Mouse (Mus musculus): ENCODE measurements around the gene Tubgcp6.

The Tubgcp6 gene

DNA sequence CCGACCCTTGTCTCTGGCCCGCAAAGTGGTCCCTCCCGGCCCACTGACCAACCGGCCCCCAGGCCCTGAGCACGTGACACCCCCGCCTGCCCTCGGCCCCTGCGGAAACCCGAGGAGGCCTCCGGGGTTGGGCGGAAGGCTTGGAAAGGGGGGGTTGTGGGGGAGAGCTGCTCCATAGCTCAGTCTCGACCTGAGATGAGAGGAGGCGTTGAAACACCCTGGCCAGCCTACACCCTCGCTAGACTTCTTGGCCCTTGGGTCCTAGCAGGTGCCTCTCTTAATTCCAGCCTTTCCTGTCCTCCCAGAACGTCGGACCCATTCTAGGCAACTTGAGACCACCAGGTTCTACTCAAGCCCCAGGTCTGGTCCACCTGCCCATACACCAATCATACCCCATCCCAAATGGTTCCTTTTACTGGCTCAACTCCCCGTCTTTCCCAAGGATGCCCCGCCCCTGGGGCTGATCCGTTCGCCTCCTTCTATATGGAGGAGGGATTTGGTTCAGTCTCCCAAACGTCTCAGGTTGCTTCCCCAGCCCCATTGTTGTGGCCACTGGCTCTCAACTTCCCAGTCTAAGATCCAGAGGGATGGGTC is 17.8 kb upstream of the Tubgcp6 start, which contains the start of gene Mapk12:
Gene Mapk12 (minus strand): TSS at position 45 of the 594 bp plus-strand sequence.
- DNase-seq = peak in 1 of 2 experiments; percentile 45

DNA sequence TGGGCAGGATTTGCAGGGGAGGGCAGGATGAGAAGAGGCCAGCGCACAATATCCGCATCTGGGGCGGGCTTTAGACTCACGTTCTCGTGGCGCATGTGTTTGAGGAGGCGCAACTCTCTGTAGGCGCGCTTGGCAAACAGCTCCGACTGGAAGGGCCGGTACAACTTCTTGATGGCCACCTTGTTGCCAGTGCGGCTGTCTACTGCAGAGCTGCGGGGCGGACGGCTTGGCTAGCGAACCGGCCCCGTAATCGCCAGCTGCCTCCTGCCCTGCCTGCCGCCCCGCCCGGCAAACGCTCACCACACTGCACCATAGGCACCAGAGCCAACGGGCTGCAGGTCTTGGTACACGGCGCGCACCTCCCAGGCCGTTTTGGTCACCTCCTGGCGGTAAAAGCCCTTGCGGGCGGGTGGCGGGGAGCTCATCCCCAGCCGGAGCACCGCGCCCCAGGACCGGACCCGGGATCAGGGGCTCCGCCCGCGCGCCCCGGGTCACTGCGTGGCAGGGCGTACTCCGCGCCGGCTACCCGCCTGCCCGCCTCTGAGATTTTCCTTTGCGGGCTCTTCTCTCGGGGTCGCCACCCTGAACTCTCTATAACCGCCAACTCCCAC is 17.2 kb upstream of the Tubgcp6 start:
- DNase-seq = peak in 1 of 2 experiments; percentile 49

- DNase-seq = no peak
Measured at GRCm38 (mm10) chr15:89138531-89138930, 15.6 kb upstream of the Tubgcp6 start.

- no peak for DNase-seq
Measured at GRCm38 (mm10) chr15:89138046-89138405, 15.1 kb upstream of the Tubgcp6 start.

DNA sequence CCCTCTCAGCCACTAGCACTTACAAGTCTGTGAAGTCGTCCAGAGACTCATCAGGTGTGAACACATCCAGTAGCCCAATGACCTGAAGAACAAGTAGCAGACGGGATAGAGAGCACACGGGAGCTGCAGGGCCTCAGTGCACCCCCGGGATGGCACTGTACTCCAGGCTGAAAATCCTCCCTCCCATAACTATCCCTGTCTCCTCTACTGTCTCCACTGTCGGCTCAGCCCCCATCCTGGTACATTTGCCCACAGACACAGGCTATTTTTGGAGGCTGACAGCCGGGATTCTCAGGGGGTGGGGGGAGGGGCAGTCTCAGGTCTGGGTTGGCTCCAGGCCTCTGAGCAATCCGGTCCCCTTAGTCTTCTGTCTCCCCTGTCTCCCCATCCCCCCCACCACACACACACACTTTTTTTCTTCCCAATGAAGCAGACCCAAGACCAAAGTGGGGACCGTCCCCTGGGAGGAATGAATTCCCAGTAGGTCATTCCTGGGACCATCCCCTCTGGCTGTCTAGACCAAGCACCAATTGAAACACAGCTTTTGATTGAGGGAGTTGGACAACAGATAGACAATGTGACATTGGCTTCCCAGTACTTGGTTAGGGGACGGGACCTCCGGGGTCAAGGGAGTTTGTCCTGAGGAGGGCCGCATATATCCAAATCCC is 14.6 kb upstream of the Tubgcp6 start:
- no peak for DNase-seq

DNA sequence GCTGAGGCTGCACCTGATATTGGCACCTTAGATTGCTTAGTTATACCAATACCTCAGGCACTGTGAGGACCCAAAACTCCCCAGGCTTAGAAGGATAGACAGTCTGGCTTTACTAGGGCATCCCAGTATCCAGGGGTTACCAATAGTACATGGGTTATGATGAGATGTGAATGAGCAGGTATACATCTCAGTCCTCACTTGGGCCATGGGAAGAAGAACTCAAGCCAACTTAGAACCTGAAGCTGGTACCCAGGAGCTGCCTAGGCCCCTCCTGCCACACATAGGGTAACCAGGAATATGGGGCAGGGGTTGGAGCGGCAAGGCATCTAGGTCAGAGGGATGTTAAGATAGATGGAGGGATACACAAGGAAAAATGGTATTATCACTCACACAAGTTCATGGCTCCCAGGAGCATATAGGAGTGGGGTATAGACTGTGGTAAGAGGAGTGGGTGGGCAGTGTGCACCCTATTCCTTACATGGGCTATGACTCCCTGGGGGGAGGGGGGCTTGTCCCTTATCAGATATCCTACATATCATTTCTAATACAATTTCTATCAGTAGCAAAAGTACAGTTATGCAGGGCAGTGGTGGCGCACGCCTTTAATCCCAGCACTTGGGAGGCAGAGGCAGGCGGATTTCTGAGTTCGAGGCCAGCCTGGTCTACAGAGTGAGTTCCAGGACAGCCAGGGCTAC is 13.7 kb upstream of the Tubgcp6 start:
- DNase-seq = no peak

GRCm38 (mm10) chr15:89131316-89131715 is 8.4 kb upstream of the Tubgcp6 start:
- peak; percentile 59 to 69 for DNase-seq

DNA sequence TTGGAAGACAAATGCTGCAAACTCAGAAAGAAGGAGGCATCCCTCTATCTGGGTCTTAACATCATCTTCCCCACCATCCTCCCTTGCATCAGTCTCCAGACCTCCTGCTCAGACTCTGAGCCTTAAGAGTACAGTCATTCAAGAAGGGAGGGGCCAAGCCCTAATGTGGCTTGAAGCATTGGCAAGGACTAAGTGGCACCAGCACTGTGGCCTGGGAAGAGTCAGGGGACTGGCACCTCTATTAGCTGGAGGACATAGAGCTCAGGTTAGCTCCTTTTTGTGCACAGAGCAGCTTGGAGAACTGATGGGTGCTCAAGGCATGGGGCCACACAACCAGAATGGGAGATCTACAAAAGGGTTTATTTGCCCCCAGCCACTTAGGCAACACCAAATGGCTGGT is 7.3 kb upstream of the Tubgcp6 start:
- DNase-seq = no peak

DNA sequence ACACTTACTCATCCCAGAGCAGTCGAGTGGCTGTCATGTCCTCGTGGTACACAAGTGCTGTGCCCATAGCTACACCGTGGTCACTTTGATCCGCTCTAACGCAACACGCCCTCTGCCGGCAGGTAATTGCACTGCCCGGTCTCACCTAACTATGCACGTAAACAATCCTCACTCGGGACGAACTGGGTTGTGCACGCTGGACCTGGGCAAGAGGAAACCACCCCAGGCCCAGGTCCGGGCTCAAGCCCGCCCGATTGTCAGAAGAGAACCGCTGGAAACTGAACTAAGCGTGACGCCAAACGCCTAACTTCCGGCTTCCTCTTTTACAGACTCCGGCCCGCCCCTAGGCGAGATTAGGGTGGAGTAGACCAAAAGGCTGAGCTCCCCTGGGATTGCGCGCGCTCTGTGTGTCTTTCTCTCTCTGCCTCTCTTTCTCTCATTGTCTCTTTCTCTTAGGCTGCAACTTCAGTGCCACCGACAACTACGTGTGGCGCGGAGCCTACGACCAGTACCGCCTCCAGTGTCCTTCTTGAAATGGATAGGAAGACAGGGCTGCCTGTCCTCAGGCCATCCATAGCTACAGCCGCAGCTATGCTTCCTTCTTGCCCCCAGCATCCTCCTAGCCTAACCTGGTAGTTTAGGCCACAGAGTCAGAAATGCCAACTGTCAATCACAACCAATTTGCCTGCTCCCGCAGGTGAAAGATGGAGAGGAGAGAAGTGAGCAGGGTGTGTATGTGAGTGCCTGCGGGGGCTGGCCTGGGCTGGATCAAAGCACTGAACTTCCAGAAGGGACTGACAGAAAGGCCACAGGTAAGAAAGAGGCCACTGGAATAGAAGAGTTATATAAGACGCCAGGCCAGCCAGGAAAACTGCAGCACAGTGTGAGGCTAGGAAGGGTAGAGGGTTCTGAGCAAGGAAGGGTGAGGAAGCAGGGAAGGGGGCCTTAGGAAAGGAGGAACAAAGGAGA is 5.8 kb upstream of the Tubgcp6 start, which contains the start of gene Hdac10:
Gene Hdac10 (minus strand): TSS at position 319 of the 969 bp plus-strand sequence.
- DNase-seq = peak; percentile 83 to 86

DNA sequence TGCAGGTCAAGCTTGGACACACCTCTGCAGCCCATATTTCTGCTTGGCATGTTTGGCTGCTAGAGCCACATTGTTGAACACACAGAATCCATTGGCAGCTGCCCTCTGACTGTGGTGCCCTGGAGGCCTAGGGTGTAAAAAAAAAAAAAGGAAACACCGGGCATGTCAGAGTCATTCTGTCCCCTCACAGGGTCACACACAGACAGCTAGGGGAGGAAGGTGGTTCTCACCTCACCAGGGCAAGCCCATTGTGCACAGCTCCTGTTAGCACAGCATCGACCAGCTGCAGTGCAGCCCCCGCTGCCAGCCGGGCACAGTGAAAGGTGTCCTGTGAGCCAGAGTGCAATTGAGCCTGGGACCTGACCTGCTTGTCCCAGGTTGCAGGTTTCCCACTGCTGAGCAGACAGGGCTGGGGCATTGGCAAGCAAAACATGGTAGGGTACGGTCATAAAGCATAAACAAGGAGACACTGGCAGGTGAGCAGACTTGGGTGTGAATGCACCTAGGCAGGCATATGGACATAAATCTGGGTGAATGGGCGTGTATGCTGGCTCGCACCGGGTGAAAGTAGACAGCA is 4.5 kb upstream of the Tubgcp6 start:
- no peak for DNase-seq

DNA sequence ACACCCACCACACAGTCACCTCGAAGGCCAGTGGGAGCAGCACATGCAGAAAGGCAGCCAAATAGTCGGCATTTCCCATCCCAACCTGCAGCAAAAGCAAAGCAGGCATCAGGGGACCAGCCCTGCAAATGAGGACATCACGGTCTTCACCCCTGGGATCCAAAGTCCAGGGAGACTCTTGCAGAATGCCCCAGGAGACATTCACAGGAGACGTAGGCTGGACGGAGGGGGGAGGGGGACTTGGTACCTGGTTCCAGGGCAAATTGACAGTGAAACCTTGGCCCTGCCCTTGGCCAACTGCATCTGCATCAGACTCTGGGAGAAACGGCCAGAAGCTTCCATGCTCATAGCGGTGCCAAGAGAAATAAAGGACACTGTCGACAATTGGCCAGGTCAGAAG is 3.7 kb upstream of the Tubgcp6 start:
- no peak for DNase-seq

DNA sequence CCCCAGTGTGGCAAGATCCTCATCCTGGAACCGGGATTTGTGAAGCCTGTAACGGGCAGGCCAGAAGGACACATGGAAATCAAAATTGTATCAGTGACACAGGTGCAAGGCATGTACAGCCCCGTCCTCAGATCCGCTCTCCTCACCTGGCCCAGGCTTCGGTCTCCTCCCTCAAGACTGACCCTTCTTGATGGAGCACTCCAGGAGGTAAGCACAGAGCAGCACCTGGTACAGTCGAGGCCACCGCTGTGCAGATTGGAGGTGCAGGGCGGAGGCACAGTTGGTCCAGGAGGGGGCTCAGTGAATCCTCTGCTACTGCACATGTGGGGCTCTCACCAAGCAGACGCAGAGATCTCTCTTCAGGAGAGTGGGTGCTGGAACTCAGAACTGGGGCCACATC is 2.4 kb upstream of the Tubgcp6 start:
- no peak for DNase-seq

GRCm38 (mm10) chr15:89124312-89124711 is 1.4 kb upstream of the Tubgcp6 start:
- DNase-seq = no peak

GRCm38 (mm10) chr15:89123595-89123994 is 683 bp upstream of the Tubgcp6 start:
- no peak for DNase-seq

GRCm38 (mm10) chr15:89118007-89118406 is 4.9 kb downstream of the Tubgcp6 start:
- peak in 1 of 2 experiments; percentile 40 for DNase-seq

GRCm38 (mm10) chr15:89110147-89110546 is 12.8 kb downstream of the Tubgcp6 start:
- DNase-seq = no peak

- DNase-seq = no peak
Measured at GRCm38 (mm10) chr15:89106976-89107375, 15.9 kb downstream of the Tubgcp6 start.

GRCm38 (mm10) chr15:89106073-89106472 is 16.8 kb downstream of the Tubgcp6 start:
- no peak for DNase-seq

- DNase-seq = no peak
Measured at GRCm38 (mm10) chr15:89104425-89104824, 18.5 kb downstream of the Tubgcp6 start.

DNA sequence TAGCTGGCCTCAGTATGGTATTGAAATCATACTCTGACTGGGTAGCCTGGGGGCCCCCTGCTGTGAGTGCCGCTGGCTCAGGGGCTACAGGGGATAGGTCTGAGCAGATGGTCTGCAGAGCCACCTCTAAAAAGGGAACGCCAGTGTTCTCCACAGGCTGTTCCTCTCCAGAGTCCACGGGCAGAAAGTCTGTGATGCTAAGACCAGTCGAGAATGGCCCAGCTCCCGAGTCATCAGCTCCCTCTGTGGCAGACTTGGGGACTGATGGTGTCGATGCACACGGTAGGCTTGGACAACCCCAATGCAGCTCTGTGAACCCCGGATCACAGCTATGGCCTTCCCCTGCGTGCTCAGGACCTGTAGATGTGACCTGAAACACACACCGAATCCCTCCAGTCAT is 19.0 kb downstream of the Tubgcp6 start:
- no peak for DNase-seq

- no peak for DNase-seq
Measured at GRCm38 (mm10) chr15:89102646-89103045, 20.3 kb downstream of the Tubgcp6 start.

DNA sequence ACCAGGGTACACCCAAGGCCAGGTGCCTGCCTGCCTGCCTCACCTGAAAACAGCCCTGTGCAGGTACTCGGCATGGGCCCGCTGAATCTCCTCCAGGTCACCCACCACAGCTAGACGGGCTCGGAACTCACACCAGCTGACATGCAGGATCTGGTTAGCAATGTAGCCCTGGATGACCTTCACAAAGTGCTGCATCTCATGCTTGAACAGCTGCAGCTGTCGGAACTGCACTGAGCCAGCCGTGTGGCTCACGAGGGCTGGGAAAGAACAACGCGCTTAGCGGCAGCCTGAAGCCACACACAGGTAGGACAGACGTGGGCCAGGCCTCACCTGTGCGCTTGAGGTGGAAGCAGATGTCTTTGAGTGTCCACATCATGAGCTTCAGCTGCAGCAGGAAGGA is 22.1 kb downstream of the Tubgcp6 start:
- no peak for DNase-seq
